Mouse (Mus musculus): Measurements from ENCODE around the gene Ins2.

- TF ChIP-seq ZC3H11A (IDR thresholded peaks at IDR 0.05; ENCODE audit: borderline replicate concordance, low read depth, low read length) (no peak), HCFC1 (IDR thresholded peaks at IDR 0.05; ENCODE audit: borderline replicate concordance, insufficient read depth, low read length) (no peak), CHD2 (IDR thresholded peaks at IDR 0.05; ENCODE audit: low read depth, low read length) (no peak)
Measured at GRCm38 (mm10) chr7:142666659-142667058, 76.5 kb downstream of the Ins2 start, which contains the start of gene Igf2.
